ENCODE assay signal across 17 mouse cellular contexts in genomic region chr11:72508651-72509050, GRCm38 (mm10). TPM values are rescaled to one million over a fixed set of nuclear protein-coding genes. Genes with fewer than 3 reads are reported as not detected.
"Had no signal": no experiment of that assay in that cellular context is flagged by ENCODE, and none has a peak within 500 bp of the region (broad histone marks: within the 10 kb centered on the region; RNA-seq: fewer than 3 reads in every experiment).

No protein-coding gene starts in this region.

- ATAC-seq: liver, postnatal 0 days; lung, postnatal 0 days had no signal

- H3K27ac ChIP-seq: lung, embryonic 15.5 days; macrophage; midbrain, embryonic 12.5 days; neural tube, embryonic 12.5 days; stomach, embryonic 15.5 days; stomach, postnatal 0 days had no signal

- H3K9ac ChIP-seq: liver, postnatal 0 days; lung, embryonic 15.5 days; midbrain, embryonic 12.5 days; neural tube, embryonic 12.5 days; stomach, embryonic 15.5 days had no signal

- H3K4me2 ChIP-seq: lung, embryonic 15.5 days; midbrain, embryonic 12.5 days; neural tube, embryonic 12.5 days; stomach, embryonic 15.5 days had no signal

- H3K36me3 ChIP-seq: lung, embryonic 15.5 days; midbrain, embryonic 12.5 days; neural tube, embryonic 12.5 days; stomach, embryonic 15.5 days had no signal

- DNase-seq: liver, postnatal 0 days; lung, adult 2 months; lung, postnatal 14 days; lung, postnatal 36 days; midbrain, embryonic 14.5 days; right cerebral cortex, postnatal 14 days; thymus, adult 2 months; thymus, postnatal 25 days had no signal

- H3K27me3 ChIP-seq: lung, embryonic 15.5 days; midbrain, embryonic 12.5 days; neural tube, embryonic 12.5 days; stomach, embryonic 15.5 days had no signal

- H3K4me1 ChIP-seq: lung, embryonic 15.5 days; midbrain, embryonic 12.5 days; neural tube, embryonic 12.5 days; stomach, embryonic 15.5 days had no signal

- H3K9me3 ChIP-seq: lung, embryonic 15.5 days; megakaryocyte, embryonic 14.5 days; midbrain, embryonic 12.5 days; neural tube, embryonic 12.5 days; stomach, embryonic 15.5 days had no signal

- H3K4me3 ChIP-seq: lung, embryonic 15.5 days; megakaryocyte, embryonic 14.5 days; midbrain, embryonic 12.5 days; neural tube, embryonic 12.5 days; stomach, embryonic 15.5 days had no signal

RNA-seq across cellular contexts. Expression of gene Spns2, which starts 18.9 kb away (rescaled TPM):
- polyA plus RNA-seq: macrophage had no signal

RNA-seq across cellular contexts. Expression of gene Spns3, which starts 41.7 kb away (rescaled TPM):
- polyA plus RNA-seq: macrophage; midbrain, embryonic 14.5 days; midbrain, postnatal 0 days; neural tube, embryonic 12.5 days had no signal
